Mouse (Mus musculus) neural tube, embryonic 13.5 days (tissue): ENCODE measurements around the gene Nelfb. TPM values are rescaled to one million over a fixed set of nuclear protein-coding genes. Genes with fewer than 3 reads are reported as not detected.

Source experiments
- ATAC-seq: fragments of 200-750 bp; cut with Nextera tagmentation; 2 replicates; pipeline ENCODE4 v1.8.0; 2017; ENCODE audit warnings: low read depth, mild to moderate bottlenecking, moderate TSS enrichment, moderate library complexity
- H3K27ac ChIP-seq: fragments of 300-500 bp; sonication (generic); replicated peaks from 2 replicates; pipeline ENCODE4 v1.5.1; 2015; ENCODE audit warnings: moderate library complexity, mild to moderate bottlenecking, inconsistent platforms
- H3K27me3 ChIP-seq: fragments of 300-500 bp; sonication (generic); 2 replicates; pipeline ENCODE4 v1.6.1; 2015; ENCODE audit warnings: mild to moderate bottlenecking, inconsistent platforms
- H3K36me3 ChIP-seq: fragments of 300-500 bp; sonication (generic); 2 replicates; pipeline ENCODE4 v1.6.1; 2015; ENCODE audit warnings: mild to moderate bottlenecking, inconsistent platforms
- H3K4me1 ChIP-seq: fragments of 300-500 bp; sonication (generic); replicated peaks from 2 replicates; pipeline ENCODE4 v1.6.1; 2015; ENCODE audit warnings: inconsistent platforms
- H3K4me2 ChIP-seq: fragments of 300-500 bp; sonication (generic); 2 replicates; pipeline ENCODE4 v1.6.1; 2015; ENCODE audit warnings: inconsistent platforms, mild to moderate bottlenecking, moderate library complexity
- H3K4me3 ChIP-seq: fragments of 300-500 bp; sonication (generic); 2 replicates; pipeline ENCODE4 v1.5.1; 2015; ENCODE audit warnings: mild to moderate bottlenecking, inconsistent platforms
- H3K9ac ChIP-seq: fragments of 300-500 bp; sonication (generic); 2 replicates; pipeline ENCODE4 v1.6.1; 2015; ENCODE audit warnings: moderate library complexity, mild to moderate bottlenecking, inconsistent platforms
- H3K9me3 ChIP-seq: fragments of 300-500 bp; sonication (generic); 2 replicates; pipeline ENCODE4 v1.6.1; 2016; ENCODE audit warnings: inconsistent platforms
- WGBS: fragments of 180-500 bp; shearing (Covaris S2); methylation state at CpG from one replicate; pipeline ENCODE4 v1.1.7; 2015; 5-methylcytosine and 5-hydroxymethylcytosine counted together
- polyA plus RNA-seq: library from polyadenylated mRNA; unstranded; fragments of >200 nt; fragmentation: Nextera tagmentation; extraction: Ambion mirVana; gene quantifications from 2 replicates; pipeline ENCODE4 v1.2.1, GENCODE M21; 2015

Gene Nelfb
- polyA plus RNA-seq, 1 experiment from 2014 or later: 95.1 TPM

DNA sequence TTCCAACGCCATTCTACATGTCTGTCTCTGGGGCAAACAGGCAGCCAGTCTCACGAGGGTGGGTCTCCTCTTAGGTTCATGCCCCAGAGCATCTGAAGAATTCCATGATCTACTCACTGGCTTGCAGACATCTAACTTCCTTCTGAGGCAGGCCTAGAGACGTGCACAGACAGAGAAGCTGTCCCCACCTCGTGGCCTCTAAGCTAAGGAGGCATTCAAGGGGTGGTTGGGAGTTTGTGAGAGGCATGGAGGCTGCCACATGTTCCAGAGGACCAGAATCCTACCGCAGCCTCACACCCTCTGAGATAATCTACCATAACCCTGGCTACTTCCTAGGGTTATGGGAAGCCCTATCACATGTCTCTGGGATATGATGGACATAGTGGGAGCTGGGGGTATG is 17.3 kb downstream of the Nelfb start:
- no peaks in the 10 kb centered on the region for H3K9me3 ChIP-seq
- H3K4me1 ChIP-seq: peaks cover 14% of the 10 kb centered on the region; the same call in 1 of the 2 replicates
- H3K9ac ChIP-seq: no peak overlapping the region
- no peak for ATAC-seq
- H3K36me3 ChIP-seq: peaks cover 11% of the 10 kb centered on the region
- 78% methylated on average over 5 of the region's 5 CpGs for WGBS
- no peak overlapping the region for H3K4me2 ChIP-seq
- H3K4me3 ChIP-seq: no peak overlapping the region
- H3K27ac ChIP-seq: no peak overlapping the region
- peaks cover 42% of the 10 kb centered on the region for H3K27me3 ChIP-seq

DNA sequence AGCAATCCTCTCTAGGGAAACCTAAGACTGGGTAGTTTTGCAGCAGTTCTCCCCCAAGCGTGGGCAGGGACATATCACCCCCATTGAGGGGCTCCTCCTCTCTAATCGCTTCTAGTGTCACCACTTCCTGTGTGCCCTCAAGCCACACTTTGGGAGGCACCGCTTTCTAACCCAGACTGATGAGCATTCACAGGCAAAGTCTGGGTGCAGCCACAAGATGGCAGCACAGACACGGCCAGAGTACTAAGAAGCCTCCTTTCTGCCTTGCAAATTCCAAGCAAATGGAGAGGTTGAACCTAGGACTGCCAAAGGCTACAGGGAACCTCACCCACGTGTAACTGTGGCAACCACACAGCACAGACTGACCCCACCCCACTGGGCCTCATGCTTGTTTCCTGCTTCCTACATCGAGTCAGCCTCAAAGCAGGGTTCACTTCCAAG is 17.9 kb downstream of the Nelfb start:
- H3K9me3 ChIP-seq: no peaks in the 10 kb centered on the region
- H3K27me3 ChIP-seq: peaks cover 42% of the 10 kb centered on the region
- 3% methylated on average over 6 of the region's 6 CpGs for WGBS
- no peak overlapping the region for H3K9ac ChIP-seq
- H3K4me3 ChIP-seq: no peak overlapping the region
- no peak overlapping the region for H3K27ac ChIP-seq
- 0 out of 2 replicates have a peak, but pooled peaks cover 4% of the 10 kb centered on the region for H3K36me3 ChIP-seq
- peak; percentile 69 for ATAC-seq
- H3K4me1 ChIP-seq: peaks cover 14% of the 10 kb centered on the region; the same call in 1 of the 2 replicates
- 0 out of 2 replicates have a peak overlapping the region, but pooled peaks have one; percentile 9 for H3K4me2 ChIP-seq

DNA sequence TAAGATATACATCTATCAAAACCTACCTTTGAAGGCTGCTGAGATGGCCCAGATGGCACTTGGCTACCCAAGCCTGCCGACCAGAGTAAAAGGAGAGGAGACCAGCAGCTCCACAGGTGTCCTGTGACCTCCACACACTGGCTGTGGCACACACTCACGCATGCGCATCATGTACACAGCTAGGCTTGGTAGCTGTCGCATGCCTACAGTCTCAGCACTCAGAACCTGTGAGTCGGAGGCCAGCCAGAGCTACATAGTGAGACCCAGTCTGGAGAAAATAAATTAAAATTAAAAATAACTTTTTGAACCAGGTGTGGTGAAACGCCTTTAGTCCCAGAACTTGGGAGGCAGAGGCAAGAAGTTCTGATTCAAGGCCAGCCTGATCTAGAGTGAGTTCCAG is 23.4 kb downstream of the Nelfb start:
- no peaks in the 10 kb centered on the region for H3K36me3 ChIP-seq
- no peaks in the 10 kb centered on the region for H3K27me3 ChIP-seq
- H3K9ac ChIP-seq: no peak overlapping the region
- H3K27ac ChIP-seq: no peak overlapping the region
- H3K4me2 ChIP-seq: no peak overlapping the region
- H3K4me1 ChIP-seq: peaks cover 40% of the 10 kb centered on the region
- no peak for ATAC-seq
- WGBS: 80% methylated on average over 6 of the region's 6 CpGs
- H3K4me3 ChIP-seq: no peak overlapping the region
- no peaks in the 10 kb centered on the region for H3K9me3 ChIP-seq

DNA sequence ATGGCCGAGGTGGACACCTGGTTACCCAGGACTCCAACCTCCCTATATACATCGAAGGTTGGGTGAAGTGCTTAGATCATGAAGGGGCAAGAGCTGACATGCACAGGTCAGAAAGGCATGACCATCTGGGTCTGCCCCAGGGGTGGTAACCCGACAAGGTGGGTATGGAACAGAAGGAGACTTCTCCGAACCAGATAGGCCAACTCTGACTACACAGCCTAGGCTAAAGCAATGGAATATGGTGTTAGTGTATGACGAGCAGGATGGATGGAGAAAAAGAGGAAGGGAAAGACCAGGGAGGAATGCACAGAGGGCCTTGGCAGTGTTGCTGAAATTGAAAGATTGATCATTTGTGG is 24.7 kb downstream of the Nelfb start:
- no peaks in the 10 kb centered on the region for H3K27me3 ChIP-seq
- ATAC-seq: no peak; the same call in 1 of the 2 replicates
- 31% methylated on average over 5 of the region's 5 CpGs for WGBS
- peak overlapping the region; percentile 81; the same call in 1 of the 2 replicates for H3K9ac ChIP-seq
- H3K4me1 ChIP-seq: peaks cover 53% of the 10 kb centered on the region
- H3K27ac ChIP-seq: peak overlapping the region; percentile 95
- peak overlapping the region; percentile 79 for H3K4me2 ChIP-seq
- no peaks in the 10 kb centered on the region for H3K9me3 ChIP-seq
- H3K36me3 ChIP-seq: no peaks in the 10 kb centered on the region
- peak overlapping the region; percentile 51 for H3K4me3 ChIP-seq

DNA sequence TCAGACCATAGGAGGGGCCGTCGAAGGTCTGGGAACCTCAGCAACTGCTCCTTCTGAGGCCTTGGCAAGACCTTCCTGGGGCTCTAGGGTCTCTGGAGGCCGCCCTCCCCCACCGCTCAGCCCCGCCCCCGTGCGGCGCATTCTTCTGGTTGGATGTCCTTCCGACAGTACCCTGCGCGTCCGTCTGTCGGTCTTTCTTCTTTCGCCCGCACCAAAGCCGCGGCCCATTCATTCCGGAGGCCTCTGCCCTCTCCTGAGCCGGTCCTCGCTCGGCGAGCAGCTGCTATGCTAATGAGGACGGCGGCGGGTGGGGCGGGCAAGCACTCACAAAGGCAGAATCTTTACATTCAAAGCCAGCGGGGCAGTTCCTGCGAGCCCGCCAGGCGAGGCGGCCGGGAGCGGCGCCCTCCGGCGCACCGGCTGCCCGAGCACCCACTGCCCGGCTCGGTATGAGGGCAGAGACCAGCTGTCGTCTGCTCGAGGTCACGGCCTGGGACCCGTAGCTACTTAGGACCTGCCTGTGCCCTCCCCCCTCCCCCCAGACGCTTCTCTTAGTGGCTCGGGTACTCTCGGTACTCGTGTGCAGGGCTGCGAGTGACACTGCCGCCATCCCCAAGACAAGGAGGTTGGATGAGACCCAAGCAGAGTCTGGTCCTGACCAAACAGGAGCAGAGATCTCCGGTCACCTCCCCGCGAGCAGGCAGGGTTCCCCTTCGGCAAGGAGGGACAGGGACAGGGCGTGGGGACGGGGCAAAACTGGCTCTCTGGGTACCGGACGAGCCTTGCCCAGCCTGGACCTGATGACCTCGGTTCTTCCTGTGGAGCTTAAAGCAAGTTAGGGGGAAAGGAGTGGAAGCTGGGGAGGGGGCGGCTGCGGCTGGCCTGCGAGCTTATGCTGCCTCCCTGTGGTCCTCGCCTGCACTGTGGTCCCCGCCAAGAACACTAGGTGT is 25.4 kb downstream of the Nelfb start:
- ATAC-seq: peak; percentile 74
- peak overlapping the region; percentile 51 for H3K4me3 ChIP-seq
- peaks cover 58% of the 10 kb centered on the region for H3K4me1 ChIP-seq
- under 1% methylated on average over 64 of the region's 64 CpGs for WGBS
- H3K36me3 ChIP-seq: no peaks in the 10 kb centered on the region
- H3K27ac ChIP-seq: peak overlapping the region; percentile 95
- no peaks in the 10 kb centered on the region for H3K9me3 ChIP-seq
- no peaks in the 10 kb centered on the region for H3K27me3 ChIP-seq
- H3K4me2 ChIP-seq: peak overlapping the region; percentile 79
- H3K9ac ChIP-seq: peak overlapping the region; percentile 81

DNA sequence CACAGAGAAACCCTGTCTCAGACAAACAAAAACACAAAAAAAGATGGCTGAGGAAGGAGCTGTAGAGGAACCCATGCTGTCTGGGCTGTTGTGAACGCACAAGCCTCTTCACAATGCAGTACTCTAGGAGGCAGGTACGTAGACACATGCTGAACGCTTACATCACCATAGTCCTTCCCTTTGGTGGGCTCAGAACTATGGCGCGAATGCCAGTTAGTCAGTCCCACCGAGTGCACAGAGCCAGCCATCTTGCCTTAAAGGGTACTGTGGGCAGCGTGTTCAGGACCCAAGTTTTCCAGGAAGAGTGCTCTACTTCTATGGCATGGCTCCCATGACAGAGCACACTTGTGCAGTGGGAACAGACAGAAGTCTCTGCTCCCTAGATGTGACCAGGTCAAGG is 26.8 kb downstream of the Nelfb start:
- H3K9ac ChIP-seq: no peak overlapping the region
- H3K27me3 ChIP-seq: no peaks in the 10 kb centered on the region
- H3K4me1 ChIP-seq: peaks cover 67% of the 10 kb centered on the region
- H3K9me3 ChIP-seq: no peaks in the 10 kb centered on the region
- H3K27ac ChIP-seq: peak overlapping the region; percentile 95
- no peaks in the 10 kb centered on the region for H3K36me3 ChIP-seq
- no peak for ATAC-seq
- WGBS: 88% methylated on average over 7 of the region's 7 CpGs
- H3K4me3 ChIP-seq: no peak overlapping the region
- peak overlapping the region; percentile 79 for H3K4me2 ChIP-seq

DNA sequence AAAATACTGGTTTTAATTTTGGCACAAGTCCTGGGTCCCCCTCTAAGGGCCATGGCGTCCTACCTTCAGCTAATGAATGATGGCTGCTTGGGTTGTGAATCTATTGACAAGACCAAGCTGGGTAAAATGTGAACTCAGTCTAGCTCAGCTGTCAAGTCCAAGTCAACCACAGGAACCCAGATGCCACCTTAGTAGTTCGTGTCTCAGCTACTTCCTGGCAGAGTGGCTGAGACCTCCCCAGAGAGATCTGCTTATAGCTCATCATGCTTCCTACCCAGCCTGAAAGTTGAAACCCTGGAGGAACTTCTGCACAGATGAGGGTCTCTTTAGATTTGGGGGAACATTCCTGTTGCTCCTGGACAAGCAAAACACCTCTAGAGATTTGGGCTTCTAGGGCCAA is 28.0 kb downstream of the Nelfb start:
- 46% methylated on average over 2 of the region's 2 CpGs for WGBS
- peak overlapping the region; percentile 78 for H3K9ac ChIP-seq

DNA sequence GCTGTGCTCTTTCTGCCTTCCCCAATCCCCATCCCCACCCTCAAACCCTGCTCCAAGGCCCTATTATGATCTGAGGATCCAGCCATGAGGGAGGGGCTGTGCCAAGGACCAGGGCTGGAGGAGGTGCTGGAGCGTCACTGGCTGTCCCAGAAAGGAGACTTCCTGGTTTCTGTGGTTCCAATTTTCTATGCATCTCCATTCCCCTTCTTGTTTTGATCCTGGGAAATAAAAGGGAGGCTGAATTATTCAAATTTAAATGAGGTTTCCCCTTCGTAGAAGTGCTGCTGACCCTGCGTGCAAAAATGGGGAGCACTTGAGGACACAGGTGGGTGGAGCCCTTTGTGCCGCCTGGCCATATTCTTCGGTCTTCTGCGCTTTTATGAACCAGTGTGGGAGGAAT is 28.6 kb downstream of the Nelfb start:
- Histone ChIP-seq H3K4me1 (peaks cover 85% of the 10 kb centered on the region), H3K27ac (peak overlapping the region; percentile 91), H3K9me3 (no peaks in the 10 kb centered on the region), H3K4me3 (peak overlapping the region; percentile 69), H3K4me2 (peak overlapping the region; percentile 79), H3K9ac (peak overlapping the region; percentile 78), H3K36me3 (no peaks in the 10 kb centered on the region), H3K27me3 (no peaks in the 10 kb centered on the region)
- WGBS: 6% methylated on average over 6 of the region's 6 CpGs
- ATAC-seq: no peak

More for the DNA sequence above, 28.0 kb downstream of the Nelfb start:
- Histone ChIP-seq H3K4me2 (peak overlapping the region; percentile 79), H3K4me1 (peaks cover 78% of the 10 kb centered on the region), H3K9me3 (no peaks in the 10 kb centered on the region), H3K36me3 (no peaks in the 10 kb centered on the region), H3K27ac (peak overlapping the region; percentile 95), H3K4me3 (peak overlapping the region; percentile 69), H3K27me3 (no peaks in the 10 kb centered on the region)
- ATAC-seq: no peak

DNA sequence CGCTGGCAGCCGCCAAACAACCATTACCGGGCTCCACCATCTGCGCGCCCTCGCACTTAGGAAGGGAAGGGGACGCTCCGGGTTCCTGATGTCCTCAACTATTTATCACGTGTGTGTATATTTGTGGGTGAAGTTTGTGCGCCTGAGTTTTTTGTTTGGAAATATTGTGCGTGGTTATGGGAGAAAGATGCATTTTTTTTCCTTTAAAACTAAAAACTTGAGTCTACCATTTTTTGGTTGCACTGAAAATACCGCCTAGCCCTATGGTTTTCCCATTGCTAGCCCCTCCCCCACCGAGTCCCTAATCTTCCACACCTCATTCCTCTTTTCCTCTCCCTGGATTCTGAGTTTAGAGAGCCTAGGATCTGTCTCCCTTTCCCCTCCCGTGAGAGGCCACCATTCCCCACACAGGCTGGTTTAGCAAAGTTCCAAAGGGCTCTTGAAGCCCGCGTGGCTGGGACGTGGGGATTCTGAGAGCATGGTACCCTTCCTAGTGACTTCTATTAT is 29.3 kb downstream of the Nelfb start:
- WGBS: 0% methylated on average over 17 of the region's 17 CpGs
- peak overlapping the region; percentile 79 for H3K4me2 ChIP-seq
- peaks cover 92% of the 10 kb centered on the region for H3K4me1 ChIP-seq
- peak overlapping the region; percentile 69 for H3K4me3 ChIP-seq
- ATAC-seq: no peak
- H3K27ac ChIP-seq: peak overlapping the region; percentile 91
- H3K27me3 ChIP-seq: no peaks in the 10 kb centered on the region
- no peaks in the 10 kb centered on the region for H3K36me3 ChIP-seq
- H3K9me3 ChIP-seq: no peaks in the 10 kb centered on the region
- H3K9ac ChIP-seq: peak overlapping the region; percentile 78

DNA sequence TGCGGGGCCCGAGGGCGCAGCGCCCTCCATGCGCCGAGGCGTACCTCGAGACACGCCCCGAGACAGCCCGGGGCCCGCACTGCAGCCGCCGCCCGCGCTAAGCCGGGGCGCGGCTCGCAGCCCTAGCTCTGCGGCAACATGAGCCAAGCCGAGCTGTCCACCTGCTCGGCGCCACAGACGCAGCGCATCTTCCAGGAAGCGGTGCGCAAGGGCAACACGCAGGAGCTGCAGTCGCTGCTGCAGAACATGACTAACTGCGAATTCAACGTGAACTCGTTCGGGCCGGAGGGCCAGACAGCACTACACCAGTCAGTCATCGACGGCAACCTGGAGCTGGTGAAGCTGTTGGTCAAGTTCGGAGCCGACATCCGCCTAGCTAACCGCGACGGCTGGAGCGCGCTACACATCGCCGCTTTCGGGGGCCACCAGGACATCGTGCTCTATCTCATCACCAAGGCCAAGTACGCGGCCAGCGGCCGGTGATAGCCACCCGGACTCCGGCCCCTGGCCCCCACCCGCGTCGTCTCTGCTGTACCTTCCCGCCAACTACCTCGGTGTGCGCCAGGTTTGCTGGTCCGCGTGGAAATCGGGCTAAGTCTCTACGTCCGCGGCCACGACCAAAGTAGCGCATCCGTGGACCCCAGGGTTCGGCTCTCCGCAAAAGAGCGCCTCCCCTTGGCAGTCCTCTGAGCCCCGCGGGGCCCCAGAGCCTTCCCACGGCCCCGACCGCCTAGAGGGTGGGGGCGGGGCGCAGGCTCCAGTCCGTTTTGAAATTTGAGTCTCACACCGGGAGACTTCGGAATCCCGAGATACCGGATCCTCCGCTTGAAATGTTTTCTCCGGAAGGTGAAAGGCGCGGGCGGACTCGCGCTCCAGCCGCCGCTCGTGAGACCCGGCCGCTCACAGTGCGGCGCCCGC is 30.1 kb downstream of the Nelfb start:
- no peaks in the 10 kb centered on the region for H3K9me3 ChIP-seq
- peak overlapping the region; percentile 91 for H3K27ac ChIP-seq
- WGBS: under 1% methylated on average over 100 of the region's 100 CpGs
- H3K9ac ChIP-seq: peak overlapping the region; percentile 78
- peak; percentile 42 for ATAC-seq
- peak overlapping the region; percentile 79 for H3K4me2 ChIP-seq
- H3K27me3 ChIP-seq: no peaks in the 10 kb centered on the region
- peak overlapping the region; percentile 69 for H3K4me3 ChIP-seq
- no peaks in the 10 kb centered on the region for H3K36me3 ChIP-seq
- peaks cover 93% of the 10 kb centered on the region for H3K4me1 ChIP-seq

DNA sequence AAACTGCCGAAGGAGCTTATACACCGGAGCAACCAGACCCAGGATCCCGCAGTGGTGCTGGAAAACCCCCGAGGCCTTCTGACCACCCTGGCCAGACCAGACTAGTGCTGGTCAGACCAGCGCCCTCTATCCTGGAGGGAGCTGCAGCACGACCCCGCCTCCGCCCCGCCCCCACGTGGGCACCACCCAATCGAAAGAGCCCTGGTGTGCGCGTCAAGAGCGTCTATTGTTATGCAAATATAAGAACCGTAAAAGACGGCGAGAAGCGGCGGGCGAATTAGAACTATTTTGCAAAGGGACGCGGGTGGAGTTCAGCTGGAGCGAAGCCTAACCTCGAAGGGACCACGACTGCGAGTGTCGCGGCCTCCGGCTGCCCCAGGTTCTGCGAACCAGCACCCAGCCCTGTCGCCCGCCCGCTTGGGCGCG is 30.8 kb downstream of the Nelfb start, which contains the start of gene Nrarp:
Nrarp (plus strand) TSS at position 281 of the 426 bp plus-strand sequence.
- Histone ChIP-seq H3K4me1 (peaks cover 93% of the 10 kb centered on the region), H3K27me3 (no peaks in the 10 kb centered on the region), H3K27ac (peak within 1 kb of the TSS; percentile 91), H3K36me3 (no peaks in the 10 kb centered on the region), H3K9me3 (no peaks in the 10 kb centered on the region), H3K4me2 (peak within 1 kb of the TSS; percentile 79), H3K9ac (peak within 1 kb of the TSS; percentile 78), H3K4me3 (peak within 1 kb of the TSS; percentile 69)
- peak; percentile 86 for ATAC-seq
- under 1% methylated on average over 34 of the region's 35 CpGs for WGBS
